In genomic region chr17:25716711-25717637, GRCm38 (mm10) we compare ENCODE assay signal across 9 mouse cellular contexts. TPM values are rescaled to one million over a fixed set of nuclear protein-coding genes. Genes with fewer than 3 reads are reported as not detected.
DNase-seq lines count a peak whose midpoint lies in the region; ATAC-seq lines count a peak whose summit lies in the region.
"Had no signal": no experiment of that assay in that cellular context is flagged by ENCODE, and none has a peak within 500 bp of the region (broad histone marks: within the 10 kb centered on the region; RNA-seq: fewer than 3 reads in every experiment).

Gng13 (plus strand) TSS chr17:25717171.

- H3K9me3 ChIP-seq in hindbrain, embryonic 12.5 days (replicated peaks), result no peaks in the 10 kb centered on the region
- H3K9me3 ChIP-seq in neural tube, embryonic 12.5 days, result no peaks in the 10 kb centered on the region

- H3K4me1 ChIP-seq in hindbrain, embryonic 12.5 days, result peaks cover 16% of the 10 kb centered on the region
- H3K4me1 ChIP-seq in neural tube, embryonic 12.5 days, result peaks cover 10% of the 10 kb centered on the region; the same call in 1 of the 2 replicates

- H3K27ac ChIP-seq in hindbrain, embryonic 12.5 days, result no peak within 1 kb of the TSS
- H3K27ac ChIP-seq in neural tube, embryonic 12.5 days, result no peak within 1 kb of the TSS
- H3K27ac ChIP-seq: macrophage had no signal

- intact Hi-C loops in left cerebral cortex, postnatal 25 days (cut with DNase I), result no loop called here

- no peak for DNase-seq in layer of hippocampus, adult 18-20 months (ENCODE audit: low spot score in 2 of 2)
- DNase-seq in layer of hippocampus, adult 11-12 months (ENCODE audit: low spot score), result no peak
- peak; percentile 36 for DNase-seq in embryo, embryonic 10.5 days (ENCODE audit: low spot score)
- peak; percentile 47 to 59 for DNase-seq in left cerebral cortex, postnatal 25 days (ENCODE audit: low spot score in 2 of 2)
- DNase-seq in gastrocnemius, adult 8-10 months (ENCODE audit: low spot score in 2 of 2), result no peak
- DNase-seq in B cell, adult 2 months, result no peak

- H3K27me3 ChIP-seq in hindbrain, embryonic 12.5 days, result peaks cover 44% of the 10 kb centered on the region
- peaks cover 36% of the 10 kb centered on the region for H3K27me3 ChIP-seq in neural tube, embryonic 12.5 days (replicated peaks)

- peak within 1 kb of the TSS; percentile 64 for H3K9ac ChIP-seq in hindbrain, embryonic 12.5 days
- peak within 1 kb of the TSS; percentile 53; the same call in 1 of the 2 replicates for H3K9ac ChIP-seq in neural tube, embryonic 12.5 days

- 2% methylated on average over 43 of the region's 45 CpGs for WGBS in hindbrain, embryonic 12.5 days
- WGBS in neural tube, embryonic 12.5 days, result 2% methylated on average over 45 of the region's 45 CpGs

- ATAC-seq in hindbrain, embryonic 12.5 days (ENCODE audit: low FRiP score), result no peak
- ATAC-seq in neural tube, embryonic 12.5 days (ENCODE audit: low FRiP score, low read depth), result 0 out of 2 replicates have a peak, but pooled peaks have one; percentile 25

- H3K4me2 ChIP-seq in hindbrain, embryonic 12.5 days (replicated peaks), result peak within 1 kb of the TSS; percentile 65
- H3K4me2 ChIP-seq in neural tube, embryonic 12.5 days (replicated peaks), result peak within 1 kb of the TSS; percentile 71

- H3K36me3 ChIP-seq in hindbrain, embryonic 12.5 days, result peaks cover 27% of the 10 kb centered on the region
- H3K36me3 ChIP-seq in neural tube, embryonic 12.5 days, result peaks cover 20% of the 10 kb centered on the region

- peak within 1 kb of the TSS; percentile 39 for H3K4me3 ChIP-seq in hindbrain, embryonic 12.5 days
- H3K4me3 ChIP-seq in neural tube, embryonic 12.5 days, result peak within 1 kb of the TSS; percentile 33

RNA-seq across cellular contexts. Expression of gene Gng13, which starts in this region (rescaled TPM):
- 100 to 1,000 TPM; 130 to 131 TPM for total RNA-seq in layer of hippocampus, adult 18-20 months (2021)
- polyA plus RNA-seq in hindbrain, embryonic 12.5 days (2016; fragmentation: Nextera tagmentation; extraction: Ambion mirVana), result 0.54 and 0.77 TPM in 2 replicates
- total RNA-seq in left cerebral cortex, postnatal 25 days (2021), result 100 to 1,000 TPM; 176 to 196 TPM
- polyA plus RNA-seq in neural tube, embryonic 12.5 days (2016; fragmentation: Nextera tagmentation; extraction: Ambion mirVana), result 1.6 and 2.1 TPM in 2 replicates
- not detected for total RNA-seq in gastrocnemius, adult 8-10 months (2022)
- polyA plus RNA-seq: macrophage had no signal

Comparison
In these comparisons a context has a peak if more than half of its experiments do, and no peak if none do; other contexts are left out.
1. RNA of gene Gng13 (total RNA-seq): 176 to 196 TPM in left cerebral cortex, postnatal 25 days and 130 to 131 TPM in layer of hippocampus, adult 18-20 months; not detected in gastrocnemius, adult 8-10 months; every median in the first group is over 10 times any median in the second.
2. DNase-seq: peak in embryo, embryonic 10.5 days (single experiment) and left cerebral cortex, postnatal 25 days (2 of 2); none in layer of hippocampus, adult 18-20 months (0 of 2), layer of hippocampus, adult 11-12 months (single experiment), gastrocnemius, adult 8-10 months (0 of 2) and B cell, adult 2 months (0 of 2).